Mouse (Mus musculus) right cerebral cortex, postnatal 4 days (tissue): ENCODE results near the gene Phpt1.
A peak's percentile ranks its signal among the peaks of the same experiment; 100 is the strongest.

Source experiments
- DNase-seq: peaks from one replicate; pipeline ENCODE4 v3.0.0-alpha.2; 2022

Phpt1 gene

DNA sequence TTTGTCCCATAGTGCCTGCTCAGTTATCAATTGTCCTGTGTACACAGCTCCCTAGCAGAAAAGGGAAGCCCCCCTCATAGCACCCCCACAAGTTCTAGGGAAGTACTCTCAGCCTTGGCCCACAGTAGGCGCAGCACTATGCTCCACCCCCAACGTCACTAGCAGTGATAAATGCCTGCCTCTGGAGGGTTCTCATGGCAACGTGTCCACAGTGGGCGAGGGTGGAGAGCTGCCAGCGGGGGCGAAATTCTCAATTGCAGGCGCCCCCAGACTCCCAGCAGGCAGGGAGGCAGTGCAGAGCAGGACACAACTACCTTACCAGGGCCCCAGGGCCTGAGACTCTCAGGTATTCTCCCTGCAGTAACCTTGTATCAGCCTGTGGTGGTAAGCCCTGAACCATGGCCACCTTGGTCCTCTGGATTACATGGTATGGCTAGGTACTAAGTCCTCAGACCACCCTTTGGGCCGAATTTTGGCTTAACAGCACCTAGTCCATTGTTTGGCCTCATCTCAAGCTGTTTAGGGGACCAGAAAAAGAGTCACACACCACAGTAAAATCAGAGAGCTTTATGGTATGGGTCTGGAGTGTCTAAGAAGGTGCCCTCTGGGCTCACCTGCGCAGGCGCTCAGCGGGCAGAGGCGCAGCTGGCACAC is 7.6 kb upstream of the Phpt1 start:
- peak; percentile 75 for DNase-seq

- peak; percentile 40 for DNase-seq
These were observed 6.9 kb upstream of the Phpt1 start for GRCm38 (mm10) chr2:25581901-25582301.

GRCm38 (mm10) chr2:25581294-25581864 is 6.4 kb upstream of the Phpt1 start, which contains the start of gene Ajm1:
Gene Ajm1, minus strand, starts transcription at chr2:25581757.
- DNase-seq = peak; percentile 70

- DNase-seq = no peak
These were observed 5.6 kb upstream of the Phpt1 start for GRCm38 (mm10) chr2:25580621-25581101.

GRCm38 (mm10) chr2:25579737-25580460 is 4.9 kb upstream of the Phpt1 start:
- DNase-seq = peak; percentile 40

- no peak for DNase-seq
These were observed 4.0 kb upstream of the Phpt1 start for GRCm38 (mm10) chr2:25578796-25579736.

DNA sequence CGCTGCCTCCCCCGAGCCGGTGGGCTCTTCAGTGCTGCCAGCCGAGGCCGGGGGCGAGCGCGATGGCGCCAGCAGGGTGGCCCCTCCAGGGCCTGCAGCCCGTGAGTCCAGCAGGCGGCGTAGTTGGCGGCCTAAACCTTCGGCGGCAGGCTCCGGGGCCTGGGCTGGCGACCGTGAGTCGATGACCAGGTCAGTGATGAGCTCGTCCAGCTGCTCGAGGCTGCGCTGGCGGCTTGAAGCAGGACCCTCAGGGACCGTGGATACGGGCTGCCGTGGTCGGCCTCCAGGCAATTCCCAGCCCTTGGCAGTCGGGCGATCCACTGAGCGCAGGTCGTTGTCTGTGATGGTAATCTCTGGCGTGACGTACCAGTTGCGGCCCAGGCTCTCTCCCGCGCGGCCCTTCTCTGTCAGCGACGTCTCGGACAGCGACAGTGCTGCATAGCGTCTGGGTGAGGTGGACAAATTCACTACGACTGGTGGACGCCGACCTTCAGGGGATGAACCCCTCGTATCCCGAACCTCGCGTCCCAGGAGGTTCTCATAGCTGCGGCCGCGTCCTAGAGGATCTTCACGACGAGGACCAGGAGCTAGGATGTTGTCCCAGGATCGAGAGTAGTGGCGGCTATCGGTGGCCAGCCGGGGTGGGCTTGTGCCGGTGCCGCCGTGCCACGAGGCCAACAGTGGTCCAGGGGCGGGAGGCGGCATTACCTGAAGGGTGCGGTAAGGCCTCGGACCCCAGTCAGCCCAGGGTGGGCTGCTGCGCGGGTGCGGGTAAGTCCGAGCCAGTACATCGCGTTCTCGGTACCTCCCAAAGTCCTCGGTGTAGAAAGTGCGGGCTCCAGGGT is 3.1 kb upstream of the Phpt1 start:
- no peak for DNase-seq

DNA sequence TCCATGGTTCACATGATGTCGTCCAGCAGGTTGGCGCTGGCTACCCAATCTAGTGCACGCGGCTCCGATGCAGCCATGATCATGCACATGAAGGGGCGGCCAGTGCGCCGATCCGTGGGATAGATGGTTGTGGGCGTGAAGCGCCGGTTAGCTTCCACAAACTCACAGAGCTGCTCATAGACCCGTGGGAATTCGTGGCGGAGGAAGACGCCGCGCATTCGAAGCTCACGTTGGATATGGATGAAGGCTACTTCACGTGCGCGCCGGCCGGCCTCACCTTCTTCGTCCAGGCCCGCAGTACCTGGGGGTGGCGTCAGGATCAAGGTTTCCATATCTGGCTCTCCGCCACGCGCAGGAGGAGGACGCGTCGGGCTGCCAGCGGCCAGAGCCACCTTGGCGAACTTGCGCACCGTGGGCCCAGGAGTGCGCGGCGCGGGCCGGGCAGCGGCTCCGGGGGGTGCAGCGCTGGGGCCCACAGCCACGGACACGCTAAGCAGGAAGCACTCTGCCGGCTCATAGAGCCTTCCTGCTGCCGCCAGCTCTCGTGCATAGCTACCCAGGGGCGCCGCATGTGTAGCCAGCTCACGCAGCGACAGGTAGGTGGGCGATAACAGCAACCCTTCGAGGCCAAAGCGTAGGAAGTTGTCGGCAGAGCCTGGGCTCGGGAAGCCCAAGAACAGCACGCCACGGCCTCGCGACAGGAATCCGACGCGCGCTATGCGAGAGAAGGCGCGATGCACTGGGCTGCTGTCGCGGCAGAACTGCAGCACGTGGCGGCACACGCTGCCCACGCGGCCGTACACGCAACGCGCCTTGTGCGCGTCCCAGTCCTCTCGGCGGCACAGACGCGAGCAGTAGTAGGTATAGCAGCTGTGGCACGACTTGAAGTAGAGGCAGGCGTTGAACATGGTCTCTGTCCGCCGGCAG is 2.2 kb upstream of the Phpt1 start:
- DNase-seq = peak; percentile 37

DNA sequence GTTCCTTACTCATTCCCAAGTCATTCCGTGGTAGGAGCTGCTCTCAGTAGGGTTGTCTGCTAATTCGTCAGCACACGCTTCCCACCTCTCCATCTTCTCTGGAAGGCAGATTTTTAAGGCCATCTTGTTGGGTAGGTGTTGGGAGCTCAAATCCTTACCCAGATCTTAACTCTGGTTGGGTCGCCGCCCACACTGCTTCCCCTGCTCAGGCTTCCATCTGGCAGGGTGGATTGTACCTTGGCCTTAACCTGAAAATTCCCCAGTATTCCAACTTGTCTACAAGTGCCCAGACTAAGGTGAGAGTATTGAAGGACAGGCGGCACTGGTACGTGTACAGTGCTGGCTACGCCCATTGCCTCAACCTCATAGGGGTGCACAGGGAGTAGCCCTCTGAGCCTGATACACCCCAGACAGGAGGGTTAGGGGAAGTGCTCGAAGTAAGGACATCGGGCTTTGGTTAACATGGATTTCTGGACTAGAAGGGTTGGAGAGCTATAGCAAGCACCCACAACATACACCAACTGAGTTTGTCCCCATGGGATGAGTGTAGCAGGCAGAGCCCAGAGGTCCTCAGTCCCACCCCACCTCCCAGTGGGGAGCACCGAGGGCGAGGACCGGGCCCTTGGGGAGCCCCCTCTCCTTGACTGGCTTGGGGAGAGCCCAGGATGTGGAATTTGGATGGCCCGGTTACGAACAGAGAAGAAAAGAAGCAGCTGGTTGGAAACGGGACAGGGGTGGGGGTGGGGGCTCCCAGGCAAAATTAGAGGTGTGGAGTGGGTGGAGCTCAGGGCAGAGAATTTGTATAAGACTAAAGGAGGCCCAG is 1.2 kb upstream of the Phpt1 start:
- no peak for DNase-seq

DNA sequence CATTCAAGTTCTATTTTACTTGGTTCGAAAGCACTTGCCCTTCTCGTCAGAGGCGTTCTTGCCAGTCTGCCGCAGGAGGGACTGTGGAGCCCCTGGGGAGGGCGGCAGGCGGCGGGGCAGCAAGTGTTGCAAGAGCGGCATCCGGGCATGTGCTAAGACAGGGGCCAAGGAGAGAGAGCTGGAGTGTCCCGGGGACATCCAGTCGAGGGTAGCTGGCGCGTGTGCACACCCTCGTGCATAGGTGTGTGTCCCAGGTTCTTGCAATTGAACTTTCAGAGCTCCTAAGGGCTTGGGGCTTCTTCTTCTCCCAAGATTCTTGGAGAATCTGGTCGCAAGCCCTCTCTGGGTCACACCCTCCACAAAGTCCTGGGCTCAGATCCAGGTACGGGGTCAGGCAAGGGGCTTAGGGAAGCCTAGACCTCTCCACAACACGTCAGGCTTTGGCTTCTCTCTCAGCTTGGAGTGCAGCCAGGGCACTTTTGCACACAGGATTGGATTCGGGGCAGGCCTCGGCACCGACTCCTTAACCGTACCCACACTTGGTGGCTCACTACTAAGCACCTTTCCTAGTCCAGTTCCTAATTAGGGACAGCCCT is 506 bp upstream of the Phpt1 start:
- peak; percentile 57 for DNase-seq

GRCm38 (mm10) chr2:25574136-25574535 is 888 bp downstream of the Phpt1 start:
- DNase-seq = no peak

GRCm38 (mm10) chr2:25573068-25573467 is 2.0 kb downstream of the Phpt1 start:
- DNase-seq = no peak

- no peak for DNase-seq
These were observed 3.8 kb downstream of the Phpt1 start for GRCm38 (mm10) chr2:25571221-25571620.

DNA sequence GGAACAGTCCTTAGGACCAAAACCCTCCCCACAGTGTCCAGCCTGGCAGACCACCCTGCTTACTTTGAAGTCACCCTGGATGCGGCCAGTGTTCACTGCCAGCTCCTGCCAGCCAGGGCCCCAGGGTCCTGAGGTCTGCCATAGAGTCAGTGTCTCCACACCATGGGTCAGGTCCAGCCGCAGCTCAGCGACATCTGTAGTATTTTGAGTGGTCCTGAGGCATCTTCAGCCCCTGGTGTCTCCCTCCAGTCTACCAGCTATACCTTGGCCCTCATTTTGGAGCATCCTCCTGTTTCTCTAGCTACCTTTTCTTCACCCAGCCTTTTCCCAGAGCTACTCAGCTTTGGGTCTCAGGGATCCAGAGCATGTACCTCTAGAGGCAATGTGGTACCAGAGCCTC is 5.7 kb downstream of the Phpt1 start:
- DNase-seq = no peak

GRCm38 (mm10) chr2:25568473-25569019 is 6.5 kb downstream of the Phpt1 start:
- no peak for DNase-seq

DNA sequence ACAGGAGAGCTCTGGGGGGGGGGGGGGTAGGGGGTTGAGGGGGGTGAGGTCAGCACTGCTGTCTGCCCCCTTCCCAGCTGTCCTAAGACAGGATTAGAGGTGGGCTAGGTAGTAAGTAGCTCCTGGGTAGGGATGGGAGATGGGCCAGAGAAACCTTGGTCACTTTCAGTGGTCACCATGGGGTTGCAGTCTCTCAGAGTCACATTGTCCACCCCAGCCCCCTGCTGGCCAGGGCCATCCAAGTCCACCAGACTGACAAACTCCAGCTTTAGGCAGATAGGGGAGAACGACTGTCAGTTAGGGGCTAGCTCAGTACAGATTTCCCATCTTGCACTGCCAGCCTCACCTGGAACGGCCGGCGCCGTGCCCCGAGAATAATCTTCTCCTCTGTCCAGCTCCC is 8.5 kb downstream of the Phpt1 start:
- no peak for DNase-seq

GRCm38 (mm10) chr2:25565741-25566140 is 9.3 kb downstream of the Phpt1 start:
- no peak for DNase-seq

GRCm38 (mm10) chr2:25561946-25562345 is 13.1 kb downstream of the Phpt1 start:
- DNase-seq = peak; percentile 1

DNA sequence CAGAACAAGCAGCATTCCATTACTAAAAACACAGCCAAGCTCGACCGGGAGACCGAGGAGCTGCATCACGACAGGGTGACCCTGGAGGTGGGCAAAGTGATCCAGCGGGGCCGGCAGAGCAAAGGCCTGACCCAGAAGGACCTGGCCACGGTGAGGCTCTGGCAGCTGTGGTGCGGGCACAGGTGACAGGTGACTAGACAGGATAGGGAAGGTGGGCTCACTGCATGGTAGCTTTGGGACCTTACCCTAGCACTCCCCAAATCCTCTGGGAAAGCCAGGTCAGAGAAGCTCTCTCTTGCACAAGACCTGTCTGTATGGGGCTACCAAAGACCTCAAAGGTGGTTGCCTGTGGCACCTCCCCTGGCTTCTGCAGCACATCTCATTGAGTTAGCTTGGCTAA is 14.5 kb downstream of the Phpt1 start:
- no peak for DNase-seq
